Mouse (Mus musculus) ovary, postnatal 36 days (tissue): ENCODE measurements around the gene Wdfy4.

ENCODE experiments used
- DNase-seq: peaks from one replicate; pipeline ENCODE4 v3.0.0; 2022; ENCODE audit warnings: low spot score, mixed read lengths

Gene Wdfy4

GRCm38 (mm10) chr14:33078596-33078995, 106.7 kb downstream of the Wdfy4 start:
- no peak for DNase-seq

DNA sequence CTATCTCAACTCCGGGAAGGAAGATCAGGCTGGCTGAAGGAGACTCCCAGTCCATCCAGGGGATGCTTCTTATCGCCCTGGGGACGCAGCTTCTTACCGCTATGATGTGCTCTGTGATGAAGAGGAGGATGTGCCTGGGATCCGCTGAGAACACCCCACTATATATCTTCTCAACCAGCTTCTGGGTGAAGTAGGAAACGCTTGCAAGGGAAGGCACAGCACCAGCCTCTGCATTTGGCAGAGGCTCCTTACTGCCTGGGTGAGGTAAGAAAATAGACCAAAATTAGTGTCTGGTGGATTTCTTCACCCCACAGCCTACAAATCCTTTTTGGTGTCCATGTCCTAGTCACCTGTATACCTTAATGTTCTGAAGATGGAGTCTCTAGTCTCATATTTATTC, 107.2 kb downstream of the Wdfy4 start:
- no peak for DNase-seq

DNA sequence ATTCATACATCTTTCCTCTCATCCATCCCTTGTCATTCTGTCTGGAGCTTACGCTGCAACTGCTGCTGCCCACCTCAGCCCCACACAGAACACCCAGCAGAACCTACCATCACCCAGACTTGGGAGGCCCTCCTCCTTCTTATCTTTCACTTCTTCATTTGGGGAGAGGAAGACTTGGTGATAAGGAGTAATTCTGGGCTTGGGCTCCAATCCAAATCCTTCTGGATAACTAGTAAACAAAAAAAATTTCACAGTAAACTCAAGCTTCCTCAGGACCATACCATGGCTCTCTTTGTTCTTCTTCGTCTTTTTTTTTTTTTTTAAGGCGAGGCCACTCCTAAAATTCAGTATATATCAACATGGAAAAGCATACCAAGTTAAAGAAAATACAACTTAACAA, 112.0 kb downstream of the Wdfy4 start:
- DNase-seq: no peak

- DNase-seq: no peak
Observed at GRCm38 (mm10) chr14:33072351-33072750, 113.0 kb downstream of the Wdfy4 start.

GRCm38 (mm10) chr14:33067676-33068075, 117.6 kb downstream of the Wdfy4 start:
- no peak for DNase-seq

- DNase-seq: no peak
Observed at GRCm38 (mm10) chr14:33062996-33063395, 122.3 kb downstream of the Wdfy4 start.

- no peak for DNase-seq
Observed at GRCm38 (mm10) chr14:33058881-33059660, 126.2 kb downstream of the Wdfy4 start.

GRCm38 (mm10) chr14:33053441-33053840, 131.9 kb downstream of the Wdfy4 start:
- no peak for DNase-seq

DNA sequence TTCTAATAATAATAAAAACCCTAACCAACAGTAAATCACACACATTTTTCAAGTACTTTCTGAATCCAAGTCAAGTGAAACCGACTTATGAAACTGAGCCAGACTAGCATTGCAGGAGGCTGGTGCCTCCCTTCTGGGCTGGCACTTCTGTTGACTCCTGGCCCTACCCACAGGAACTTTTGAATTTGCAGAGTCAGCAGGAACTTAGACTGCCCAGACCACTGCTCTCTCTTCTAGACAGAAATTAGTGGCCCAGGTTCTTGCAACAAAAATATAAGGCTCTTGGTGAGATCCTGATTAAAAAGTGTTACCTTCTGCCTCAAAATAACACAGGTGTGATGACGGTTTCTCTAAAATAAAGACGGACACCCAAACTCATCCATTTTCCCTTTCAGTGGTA, 140.1 kb downstream of the Wdfy4 start:
- DNase-seq: no peak

DNA sequence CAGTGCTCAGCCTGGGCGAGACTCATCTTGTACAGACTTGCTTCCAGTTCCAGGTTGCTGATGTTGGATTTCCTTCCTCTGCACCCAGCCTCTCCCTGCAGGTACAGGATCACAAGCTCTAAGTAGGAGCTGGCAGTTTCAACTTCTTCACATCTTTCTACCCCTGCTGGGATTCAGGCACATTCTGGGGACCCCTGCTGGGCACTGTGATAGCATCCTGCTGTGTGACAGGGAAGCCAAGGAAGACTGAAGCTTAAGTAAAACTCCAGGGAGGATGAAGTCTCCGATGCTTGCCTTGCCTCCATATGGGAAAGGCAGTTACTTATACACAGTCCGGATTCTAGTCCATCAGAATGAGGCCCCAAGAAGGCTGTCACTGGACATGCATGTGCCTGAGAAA, 148.5 kb downstream of the Wdfy4 start:
- no peak for DNase-seq

DNA sequence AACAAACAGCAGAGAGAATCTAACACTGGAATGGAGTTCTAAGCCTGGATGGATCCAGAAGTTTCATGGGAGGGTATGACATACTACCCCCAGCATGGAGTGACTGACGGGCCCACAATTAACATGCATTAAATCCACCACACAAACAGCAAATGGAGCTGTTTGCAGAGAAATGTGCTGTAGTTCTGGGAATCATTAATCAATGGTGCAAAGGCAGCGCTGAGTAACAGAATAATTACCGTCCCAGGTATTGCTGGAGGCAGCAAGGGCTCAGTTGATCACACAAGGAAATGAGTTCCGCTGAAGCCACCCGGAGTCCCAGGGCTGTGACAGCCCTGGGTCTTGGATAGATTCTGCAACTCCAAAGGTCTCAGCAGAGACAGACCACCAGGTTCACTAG, 149.9 kb downstream of the Wdfy4 start:
- no peak for DNase-seq

GRCm38 (mm10) chr14:33033424-33033823, 151.9 kb downstream of the Wdfy4 start:
- peak; percentile 31 for DNase-seq

DNA sequence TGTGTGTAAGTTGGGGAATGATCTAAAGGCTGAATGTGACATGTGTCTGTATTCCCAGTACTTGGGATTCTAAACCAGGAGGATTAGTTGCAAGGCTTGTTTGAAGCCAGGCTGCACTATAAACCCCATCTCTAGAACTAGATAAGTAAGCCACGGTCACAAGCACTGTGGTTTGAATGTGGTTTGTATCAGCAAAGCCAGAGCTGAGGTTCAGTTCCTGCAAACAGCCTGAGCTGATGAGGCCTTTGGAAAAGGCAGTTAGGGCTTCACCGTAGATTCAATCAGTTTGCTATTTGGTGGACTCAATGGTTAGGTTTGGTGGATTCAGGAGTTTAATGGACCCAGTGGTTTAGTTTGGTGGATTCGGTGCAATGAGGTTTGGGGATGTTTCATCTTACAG, 154.5 kb downstream of the Wdfy4 start:
- no peak for DNase-seq

DNA sequence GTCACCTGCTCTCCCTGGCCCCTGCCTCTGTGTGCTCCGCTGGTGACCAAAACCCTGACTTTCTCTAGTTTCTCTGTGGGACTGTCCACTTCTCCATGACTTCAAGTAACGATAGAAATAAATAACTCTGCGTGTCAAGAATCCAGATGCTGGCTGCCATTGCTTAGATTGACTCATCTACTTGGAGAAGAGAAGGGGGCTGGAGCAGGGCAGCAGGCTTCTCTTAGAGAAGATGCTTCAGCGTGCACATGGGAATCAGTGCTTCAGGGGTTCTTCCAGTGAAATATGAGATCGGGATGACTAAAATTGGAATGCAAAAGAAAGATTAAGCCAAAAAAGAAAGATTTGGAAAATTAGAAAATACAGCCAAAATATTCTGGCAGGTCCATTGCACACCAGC, 165.7 kb downstream of the Wdfy4 start:
- no peak for DNase-seq

DNA sequence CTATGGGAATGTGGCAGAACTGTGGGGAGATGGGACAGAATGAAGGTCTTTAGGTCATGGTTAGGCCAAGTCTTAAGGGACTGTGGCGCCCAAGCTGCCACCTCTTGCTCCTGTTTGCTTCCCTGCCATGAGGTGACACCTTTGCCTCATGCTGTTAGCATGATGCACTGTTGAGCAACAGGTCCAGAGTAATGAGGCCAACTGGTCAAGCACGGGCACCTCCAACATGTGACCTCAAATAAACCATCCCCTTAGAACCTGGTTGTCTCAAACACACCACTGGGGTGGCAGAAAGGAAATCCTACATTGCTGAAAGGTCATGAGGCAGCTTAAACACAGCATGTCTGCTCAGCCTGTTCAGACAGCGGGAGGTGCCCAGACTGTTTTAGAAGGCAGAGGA, 166.3 kb downstream of the Wdfy4 start:
- no peak for DNase-seq

DNA sequence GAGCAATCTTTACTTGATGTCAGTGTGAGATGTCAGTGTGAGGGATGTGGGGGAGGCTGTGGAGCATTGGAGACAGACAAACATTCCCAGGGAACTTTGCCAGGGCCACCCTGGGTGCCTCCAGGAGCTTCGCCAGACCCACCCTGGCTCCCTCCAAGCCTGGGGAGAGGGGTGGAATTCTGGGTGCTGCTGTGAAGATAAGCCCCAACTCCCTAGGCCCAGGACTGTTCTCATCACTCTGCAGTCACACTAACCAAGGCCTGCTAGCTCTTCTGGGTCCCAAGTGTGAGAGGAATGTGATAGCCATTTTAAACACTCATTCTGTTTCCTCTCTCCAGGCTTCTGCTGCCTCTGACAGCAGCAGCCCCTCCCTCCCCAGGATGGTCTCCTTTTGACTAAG, 177.7 kb downstream of the Wdfy4 start:
- DNase-seq: no peak

GRCm38 (mm10) chr14:33005114-33005513, 180.2 kb downstream of the Wdfy4 start:
- DNase-seq: no peak

DNA sequence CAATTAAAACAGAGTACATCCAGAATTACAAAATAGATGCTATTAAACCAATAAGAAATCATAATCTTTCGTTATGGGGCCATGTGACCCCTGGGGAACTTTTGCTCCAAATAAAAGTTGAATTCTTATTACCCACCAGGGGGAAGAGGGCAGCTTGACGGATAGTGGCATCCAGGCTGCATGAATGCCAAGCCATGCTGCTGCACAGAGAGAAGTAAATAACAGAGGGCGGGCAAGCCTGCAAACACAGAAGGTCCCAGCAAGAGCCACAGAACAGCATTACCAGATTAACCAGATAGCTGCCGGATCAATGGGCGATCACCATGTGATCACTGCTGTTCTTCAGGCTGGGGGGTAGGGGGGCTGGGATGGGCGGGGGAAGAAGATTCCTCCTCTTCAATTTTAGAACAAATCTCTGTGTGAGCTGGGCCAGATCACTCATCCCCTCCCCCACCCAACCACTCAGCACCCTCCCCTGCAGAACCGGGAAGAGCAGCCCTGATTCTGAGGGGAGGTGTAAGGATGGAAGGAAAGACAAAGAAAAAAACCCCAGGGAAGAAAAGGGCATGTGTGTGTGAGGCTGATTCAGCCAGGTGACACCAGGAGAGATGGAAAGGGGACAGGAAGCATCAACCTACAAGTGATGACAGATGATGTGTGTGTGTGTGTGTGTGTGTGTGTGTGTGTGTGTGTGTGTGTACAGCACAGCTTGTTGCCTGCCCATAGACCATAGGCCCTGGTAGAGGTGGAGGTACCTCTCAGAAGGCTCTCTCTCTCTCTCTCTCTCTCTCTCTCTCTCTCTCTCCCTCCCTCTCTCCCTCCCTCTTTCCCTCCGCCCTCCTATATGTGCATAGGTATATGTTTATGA, 185.0 kb downstream of the Wdfy4 start:
- DNase-seq: no peak

DNA sequence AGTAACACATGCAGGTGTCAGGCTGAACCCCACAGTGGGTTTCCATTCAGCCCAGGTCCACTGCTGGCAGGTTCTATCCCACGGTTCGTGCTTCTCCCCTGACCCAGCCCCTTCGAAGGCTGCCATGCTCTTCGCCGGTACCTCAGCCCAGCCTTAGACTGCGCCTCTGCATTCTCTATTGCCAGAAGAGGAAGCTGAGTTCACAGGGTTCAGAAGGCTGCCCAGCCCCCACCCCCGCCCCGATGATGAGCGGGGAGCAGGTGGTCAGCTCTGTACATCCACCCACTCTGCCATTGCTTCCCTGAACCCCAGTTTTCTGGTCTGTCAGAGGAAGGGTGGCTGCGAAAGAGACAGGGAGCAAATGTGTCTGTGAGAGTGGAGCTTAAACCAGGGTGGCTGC, 185.8 kb downstream of the Wdfy4 start:
- no peak for DNase-seq

- DNase-seq: peak; percentile 29
Observed at GRCm38 (mm10) chr14:32994954-32995636, 190.2 kb downstream of the Wdfy4 start.

DNA sequence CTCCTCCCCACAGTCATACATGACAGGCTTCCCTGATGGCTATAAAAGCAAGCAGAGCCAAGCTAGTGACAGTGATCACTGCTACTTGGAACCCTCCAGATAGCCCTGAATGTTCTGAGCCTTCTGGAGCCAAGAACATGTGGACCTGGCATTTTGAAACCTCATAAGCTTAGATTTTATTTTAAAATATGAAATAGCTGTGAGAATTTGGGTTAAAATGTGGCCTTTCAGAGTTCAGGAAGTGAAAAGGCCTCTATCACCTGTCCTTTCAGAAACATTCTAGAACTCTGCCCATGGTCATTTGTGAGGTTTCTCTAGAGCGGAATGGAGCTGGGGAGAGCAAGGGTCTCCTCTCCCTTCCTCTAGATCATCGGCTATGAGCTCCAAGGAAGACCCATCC, 194.2 kb downstream of the Wdfy4 start, which contains the start of gene Lrrc18:
Gene Lrrc18 (plus strand): TSS at position 301 of the 400 bp plus-strand sequence.
- no peak for DNase-seq

DNA sequence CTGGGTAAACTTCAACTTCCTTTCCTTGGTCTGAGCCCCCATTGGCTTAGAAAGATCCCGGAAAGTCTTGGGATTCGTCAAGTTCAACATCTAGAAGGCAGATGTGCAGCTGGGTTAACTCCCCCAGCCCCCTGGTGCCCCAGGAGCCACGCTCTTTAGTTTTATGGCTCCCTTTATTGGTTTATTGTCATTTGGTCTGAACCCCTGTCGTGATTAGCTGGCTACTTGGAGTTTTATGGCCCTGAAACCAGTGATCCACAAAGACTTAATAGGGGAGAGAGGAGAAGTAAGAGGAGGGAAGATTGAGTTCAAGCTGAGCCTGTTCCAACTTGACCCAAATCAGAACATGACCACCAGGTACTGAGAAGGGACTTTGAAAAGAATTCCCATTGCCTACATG, 198.6 kb downstream of the Wdfy4 start:
- no peak for DNase-seq
